Mouse (Mus musculus) liver, adult 2 months (tissue): ENCODE data around the gene Slc12a8.

Experiments used
- CTCF ChIP-seq: fragments of 200-500 bp; IDR thresholded peaks from 2 replicates; pipeline ENCODE4 v1.5.1; 2011; ENCODE audit warnings: low read depth, low read length, control low read depth
- POLR2A ChIP-seq: fragments of 200-500 bp; IDR thresholded peaks from 2 replicates; pipeline ENCODE4 v1.6.1; 2011; ENCODE audit warnings: low read length, control low read depth; ENCODE audit not compliant: insufficient read depth; ENCODE audit errors: extremely low read depth

DNA sequence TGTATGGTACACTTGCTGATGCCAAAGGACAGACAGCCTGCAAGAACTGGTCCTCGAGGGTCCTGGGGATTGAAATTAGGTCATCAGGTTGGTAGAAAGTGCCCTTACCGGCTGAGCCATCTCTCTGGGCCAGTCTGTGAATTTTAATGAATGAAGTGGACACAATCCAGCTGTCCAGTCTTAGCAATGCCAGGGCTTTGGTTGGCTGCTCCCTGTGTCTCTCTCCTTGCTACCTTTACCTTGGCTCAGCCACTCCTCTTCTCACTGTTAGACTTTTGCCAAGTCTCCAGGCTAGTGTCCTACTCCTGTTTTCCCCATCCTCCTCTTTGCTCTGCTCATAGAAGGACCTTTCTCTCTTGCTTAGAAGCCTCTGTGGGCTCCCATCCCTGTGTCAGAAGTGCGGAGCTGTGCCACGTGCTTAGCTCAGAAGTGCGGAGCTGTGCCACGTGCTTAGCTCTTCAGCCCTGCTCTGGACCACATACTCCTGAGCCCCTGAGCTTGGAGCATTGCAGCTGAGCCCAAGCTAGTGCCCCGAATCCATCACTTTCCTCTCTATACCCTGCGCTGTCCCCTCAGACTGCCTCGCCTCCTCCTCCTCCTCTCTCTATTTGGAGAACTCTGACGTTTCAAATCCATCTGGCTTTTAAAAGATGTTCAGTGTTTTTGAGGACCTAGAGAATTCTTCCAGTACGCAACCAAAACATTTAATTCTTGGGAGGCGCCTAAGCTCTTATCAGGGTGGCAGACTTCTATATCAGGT lies 118.9 kb downstream of the Slc12a8 start:
- TF ChIP-seq CTCF = no peak
- TF ChIP-seq POLR2A = no peak
